Comparison of ENCODE assay signal across 7 mouse cellular contexts in the genomic region with DNA sequence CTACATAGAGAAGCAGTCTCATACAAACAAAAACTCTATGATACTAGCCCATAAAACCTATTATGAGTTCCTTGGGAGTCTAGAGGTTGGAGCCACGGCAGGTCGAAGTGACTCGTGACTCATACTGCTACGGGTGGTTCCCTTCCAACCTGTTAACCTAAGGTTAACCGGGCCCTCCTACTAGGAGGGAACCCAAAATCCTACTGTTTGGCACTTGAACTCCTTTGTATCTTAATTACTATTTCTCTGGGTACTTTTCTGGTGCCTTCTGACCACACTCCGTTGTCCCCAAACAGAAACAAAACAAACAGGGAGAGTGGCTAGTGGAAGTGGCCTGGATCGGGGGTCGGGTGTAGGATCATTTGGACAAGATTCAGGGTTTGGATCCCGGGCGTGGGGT. TPM values are rescaled to one million over a fixed set of nuclear protein-coding genes. Genes with fewer than 3 reads are reported as not detected.
DNase-seq lines count a peak whose midpoint lies in the region; ATAC-seq and TF ChIP-seq lines count a peak whose summit lies in the region.

No protein-coding gene starts in this region.

- TF ChIP-seq POLR2A in limb, embryonic 14.5 days (IDR thresholded peaks at IDR 0.05; ENCODE audit: borderline replicate concordance, extremely low read depth, insufficient read depth, insufficient read length): no peak

- no peaks in the 10 kb centered on the region for H3K27me3 ChIP-seq in neural tube, embryonic 11.5 days (ENCODE audit: control insufficient read depth, insufficient read depth, low read length)
- no peaks in the 10 kb centered on the region for H3K27me3 ChIP-seq in limb, embryonic 14.5 days (ENCODE audit: control insufficient read depth, insufficient read depth, low read length)
- H3K27me3 ChIP-seq in stomach, embryonic 16.5 days (ENCODE audit: control insufficient read depth, insufficient read depth, low read length): no peaks in the 10 kb centered on the region

- 49% methylated on average over 10 of the region's 10 CpGs for WGBS in neural tube, embryonic 11.5 days
- WGBS in limb, embryonic 14.5 days: 40% methylated on average over 10 of the region's 10 CpGs
- 38% methylated on average over 10 of the region's 10 CpGs for WGBS in stomach, embryonic 16.5 days

- DNase-seq in neural tube, embryonic 11.5 days (ENCODE audit: low spot score): no peak
- no peak for DNase-seq in neural tube, embryonic 10.5 days (ENCODE audit: extremely low spot score, low spot score)
- DNase-seq in limb, embryonic 14.5 days (ENCODE audit: low spot score): no peak
- DNase-seq in thymus, postnatal 25 days: no peak
- no peak for DNase-seq in thymus, postnatal 36 days

- H3K27ac ChIP-seq in neural tube, embryonic 11.5 days (ENCODE audit: low read depth, low read length): no peak overlapping the region
- H3K27ac ChIP-seq in limb, embryonic 14.5 days (replicated peaks; ENCODE audit: low read depth, low read length): no peak overlapping the region
- H3K27ac ChIP-seq in stomach, embryonic 16.5 days (ENCODE audit: low read length): peak overlapping the region; percentile 66; the same call in 1 of the 2 replicates

- peak overlapping the region; percentile 94 for H3K9ac ChIP-seq in neural tube, embryonic 11.5 days (ENCODE audit: low read length)
- peak overlapping the region; percentile 86 for H3K9ac ChIP-seq in limb, embryonic 14.5 days (ENCODE audit: low read depth, low read length, severe bottlenecking)
- H3K9ac ChIP-seq in stomach, embryonic 16.5 days (ENCODE audit: low read length): peak overlapping the region; percentile 97

- ATAC-seq in neural tube, embryonic 11.5 days (ENCODE audit: insufficient read depth, low FRiP score, low TSS enrichment): no peak
- ATAC-seq in erythroid progenitor cell, adult 5-6 weeks (replicated peaks; ENCODE audit: low FRiP score, poor library complexity, severe bottlenecking): 0 out of 2 replicates have a peak, but pooled peaks have one; percentile 10
- ATAC-seq in limb, embryonic 14.5 days (ENCODE audit: low FRiP score, low read depth): no peak
- no peak for ATAC-seq in stomach, embryonic 16.5 days (ENCODE audit: insufficient read depth, low FRiP score)

- H3K4me3 ChIP-seq in neural tube, embryonic 11.5 days (ENCODE audit: low read depth, low read length): peak overlapping the region; percentile 94
- peak overlapping the region; percentile 68 for H3K4me3 ChIP-seq in limb, embryonic 14.5 days (replicated peaks; ENCODE audit: low read length)
- peak overlapping the region; percentile 93 for H3K4me3 ChIP-seq in stomach, embryonic 16.5 days (replicated peaks; ENCODE audit: low read length)

- peaks cover 10% of the 10 kb centered on the region for H3K4me1 ChIP-seq in neural tube, embryonic 11.5 days (ENCODE audit: control insufficient read depth, insufficient read depth, low read length)
- H3K4me1 ChIP-seq in limb, embryonic 14.5 days (ENCODE audit: control insufficient read depth, insufficient read depth, low read length): peaks cover 14% of the 10 kb centered on the region
- peaks cover 10% of the 10 kb centered on the region for H3K4me1 ChIP-seq in stomach, embryonic 16.5 days (ENCODE audit: control insufficient read depth, insufficient read depth, low read length)

- H3K36me3 ChIP-seq in neural tube, embryonic 11.5 days (ENCODE audit: control insufficient read depth, insufficient read depth, low read length): 0 out of 2 replicates have a peak, but pooled peaks cover 5% of the 10 kb centered on the region
- peaks cover 37% of the 10 kb centered on the region for H3K36me3 ChIP-seq in limb, embryonic 14.5 days (ENCODE audit: control insufficient read depth, insufficient read depth, low read length)
- 0 out of 2 replicates have a peak, but pooled peaks cover 5% of the 10 kb centered on the region for H3K36me3 ChIP-seq in stomach, embryonic 16.5 days (ENCODE audit: control insufficient read depth, insufficient read depth, low read length)

- peak overlapping the region; percentile 86 for H3K4me2 ChIP-seq in neural tube, embryonic 11.5 days (ENCODE audit: low read depth)
- H3K4me2 ChIP-seq in limb, embryonic 14.5 days (replicated peaks; ENCODE audit: low read depth, low read length, severe bottlenecking): peak overlapping the region; percentile 87
- peak overlapping the region; percentile 79 for H3K4me2 ChIP-seq in stomach, embryonic 16.5 days (ENCODE audit: low read depth, low read length)

- H3K9me3 ChIP-seq in neural tube, embryonic 11.5 days (ENCODE audit: control insufficient read depth, low read length): no peaks in the 10 kb centered on the region
- no peaks in the 10 kb centered on the region for H3K9me3 ChIP-seq in limb, embryonic 14.5 days (ENCODE audit: control insufficient read depth, low read length)
- no peaks in the 10 kb centered on the region for H3K9me3 ChIP-seq in stomach, embryonic 16.5 days (replicated peaks; ENCODE audit: control insufficient read depth, low read length)

RNA-seq across cellular contexts. Expression of gene Chmp1a, which starts 0.7 kb away (rescaled TPM):
- 104 and 110 TPM in 2 replicates for polyA plus RNA-seq in neural tube, embryonic 11.5 days (2014; fragmentation: Nextera tagmentation; extraction: Ambion mirVana)
- total RNA-seq in erythroid progenitor cell, adult 5-6 weeks (2015; ENCODE audit: low replicate concordance): 20.1 and 49.0 TPM in 2 replicates
- total RNA-seq in erythroid progenitor cell, adult 5-6 weeks (2017; ENCODE audit: low replicate concordance): 19.7 and 25.7 TPM in 2 replicates
- 93.6 and 110 TPM in 2 replicates for polyA plus RNA-seq in limb, embryonic 14.5 days (2012; rRNA removed)
- 128 and 130 TPM in 2 replicates for polyA plus RNA-seq in limb, embryonic 14.5 days (2014; fragmentation: Nextera tagmentation; extraction: Ambion mirVana)
- 146 and 165 TPM in 2 replicates for polyA plus RNA-seq in stomach, embryonic 16.5 days (2015; fragmentation: Nextera tagmentation; extraction: Ambion mirVana)

RNA-seq across cellular contexts. Expression of gene Spata33, which starts 0.8 kb away (rescaled TPM):
- 6.0 and 9.5 TPM in 2 replicates for polyA plus RNA-seq in neural tube, embryonic 11.5 days (2014; fragmentation: Nextera tagmentation; extraction: Ambion mirVana)
- not detected in 2 replicates for total RNA-seq in erythroid progenitor cell, adult 5-6 weeks (2015; ENCODE audit: low replicate concordance)
- 0.26 and 2.3 TPM in 2 replicates for total RNA-seq in erythroid progenitor cell, adult 5-6 weeks (2017; ENCODE audit: low replicate concordance)
- polyA plus RNA-seq in limb, embryonic 14.5 days (2012; rRNA removed): 4.9 and 6.0 TPM in 2 replicates
- 4.0 and 6.6 TPM in 2 replicates for polyA plus RNA-seq in limb, embryonic 14.5 days (2014; fragmentation: Nextera tagmentation; extraction: Ambion mirVana)
- polyA plus RNA-seq in stomach, embryonic 16.5 days (2015; fragmentation: Nextera tagmentation; extraction: Ambion mirVana): 3.3 and 3.5 TPM in 2 replicates

RNA-seq across cellular contexts. Expression of gene Cdk10, which starts 12.8 kb away (rescaled TPM):
- polyA plus RNA-seq in neural tube, embryonic 11.5 days (2014; fragmentation: Nextera tagmentation; extraction: Ambion mirVana): 35.5 and 35.7 TPM in 2 replicates
- total RNA-seq in erythroid progenitor cell, adult 5-6 weeks (2015; ENCODE audit: low replicate concordance): 3.2 and 9.2 TPM in 2 replicates
- 5.3 and 9.1 TPM in 2 replicates for total RNA-seq in erythroid progenitor cell, adult 5-6 weeks (2017; ENCODE audit: low replicate concordance)
- polyA plus RNA-seq in limb, embryonic 14.5 days (2012; rRNA removed): 128 and 131 TPM in 2 replicates
- 32.9 and 39.9 TPM in 2 replicates for polyA plus RNA-seq in limb, embryonic 14.5 days (2014; fragmentation: Nextera tagmentation; extraction: Ambion mirVana)
- polyA plus RNA-seq in stomach, embryonic 16.5 days (2015; fragmentation: Nextera tagmentation; extraction: Ambion mirVana): 27.3 and 31.0 TPM in 2 replicates

RNA-seq across cellular contexts. Expression of gene Spata2l, which starts 24.2 kb away (rescaled TPM):
- 2.7 and 3.1 TPM in 2 replicates for polyA plus RNA-seq in neural tube, embryonic 11.5 days (2014; fragmentation: Nextera tagmentation; extraction: Ambion mirVana)
- total RNA-seq in erythroid progenitor cell, adult 5-6 weeks (2015; ENCODE audit: low replicate concordance): 0.42 and 0.72 TPM in 2 replicates
- total RNA-seq in erythroid progenitor cell, adult 5-6 weeks (2017; ENCODE audit: low replicate concordance): 1.7 TPM in 1 of 2 replicates, not detected in the other
- 3.0 and 4.6 TPM in 2 replicates for polyA plus RNA-seq in limb, embryonic 14.5 days (2012; rRNA removed)
- 4.6 and 5.4 TPM in 2 replicates for polyA plus RNA-seq in limb, embryonic 14.5 days (2014; fragmentation: Nextera tagmentation; extraction: Ambion mirVana)
- polyA plus RNA-seq in stomach, embryonic 16.5 days (2015; fragmentation: Nextera tagmentation; extraction: Ambion mirVana): 5.1 and 6.1 TPM in 2 replicates

RNA-seq across cellular contexts. Expression of gene Dpep1, which starts 25.8 kb away (rescaled TPM):
- 0.66 and 1.3 TPM in 2 replicates for polyA plus RNA-seq in neural tube, embryonic 11.5 days (2014; fragmentation: Nextera tagmentation; extraction: Ambion mirVana)
- total RNA-seq in erythroid progenitor cell, adult 5-6 weeks (2015; ENCODE audit: low replicate concordance): 0.84 and 2.2 TPM in 2 replicates
- 0.39 TPM in 1 of 2 replicates, not detected in the other for total RNA-seq in erythroid progenitor cell, adult 5-6 weeks (2017; ENCODE audit: low replicate concordance)
- 5.1 TPM in 2 replicates for polyA plus RNA-seq in limb, embryonic 14.5 days (2012; rRNA removed)
- polyA plus RNA-seq in limb, embryonic 14.5 days (2014; fragmentation: Nextera tagmentation; extraction: Ambion mirVana): 3.6 and 3.9 TPM in 2 replicates
- polyA plus RNA-seq in stomach, embryonic 16.5 days (2015; fragmentation: Nextera tagmentation; extraction: Ambion mirVana): 6.1 and 7.0 TPM in 2 replicates
